Mouse (Mus musculus): Measurements from ENCODE around the gene Fndc9. TPM values are rescaled to one million over a fixed set of nuclear protein-coding genes. Genes with fewer than 3 reads are reported as not detected.

Gene Fndc9
- polyA plus RNA-seq, 1 experiment from 2014 or later = 0.43 TPM

DNA sequence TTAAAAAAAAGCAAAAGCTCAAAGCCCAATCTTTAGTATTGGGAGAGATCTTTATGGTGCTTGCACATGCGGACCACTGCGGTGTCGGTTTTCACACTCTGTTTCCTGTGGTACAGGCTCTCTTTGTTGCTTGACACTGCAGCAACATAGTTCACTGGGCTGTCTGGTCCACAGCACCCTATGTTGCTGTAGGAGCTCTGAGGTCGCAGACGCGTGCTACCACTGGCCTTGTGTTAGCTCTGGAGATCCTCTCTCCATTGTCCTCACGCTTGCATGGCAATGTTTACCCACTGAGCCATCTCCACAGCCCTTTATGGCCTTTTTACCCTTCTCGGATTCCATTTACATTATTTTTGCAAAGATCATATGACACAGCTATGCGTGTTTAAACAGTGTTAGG, 34.1 kb downstream of the Fndc9 start:
- Histone ChIP-seq H3K36me3 (replicated peaks) (peaks cover 58% of the 10 kb centered on the region), H3K4me3 (no peak overlapping the region), H3K27ac (no peak overlapping the region), H3K27me3 (ENCODE audit: poor library complexity, severe bottlenecking) (no peaks in the 10 kb centered on the region), H3K4me1 (no peaks in the 10 kb centered on the region), H3K9me3 (no peaks in the 10 kb centered on the region)
- 83% methylated on average over 9 of the region's 9 CpGs for WGBS
- DNase-seq (ENCODE audit: extremely low spot score, low spot score) = no peak

GRCm38 (mm10) chr11:46269893-46270292, 34.6 kb downstream of the Fndc9 start:
- Histone ChIP-seq H3K27me3 (ENCODE audit: poor library complexity, severe bottlenecking) (no peaks in the 10 kb centered on the region), H3K9me3 (no peaks in the 10 kb centered on the region), H3K4me3 (no peak overlapping the region), H3K4me1 (no peaks in the 10 kb centered on the region), H3K27ac (no peak overlapping the region), H3K36me3 (replicated peaks) (peaks cover 55% of the 10 kb centered on the region)
- no peak for DNase-seq (ENCODE audit: extremely low spot score, low spot score)
- WGBS = 81% methylated on average over 3 of the region's 3 CpGs

- Histone ChIP-seq H3K4me3 (no peak overlapping the region), H3K4me1 (no peaks in the 10 kb centered on the region), H3K9me3 (no peaks in the 10 kb centered on the region), H3K27ac (no peak overlapping the region), H3K27me3 (ENCODE audit: poor library complexity, severe bottlenecking) (no peaks in the 10 kb centered on the region), H3K36me3 (replicated peaks) (peaks cover 42% of the 10 kb centered on the region)
- DNase-seq (ENCODE audit: extremely low spot score, low spot score) = no peak
- WGBS = 69% methylated on average over 8 of the region's 8 CpGs
These were observed 36.8 kb downstream of the Fndc9 start for GRCm38 (mm10) chr11:46272058-46272681.

GRCm38 (mm10) chr11:46273969-46274368, 38.6 kb downstream of the Fndc9 start:
- H3K4me3 ChIP-seq = no peak overlapping the region
- H3K36me3 ChIP-seq (replicated peaks) = peaks cover 51% of the 10 kb centered on the region
- no peaks in the 10 kb centered on the region for H3K4me1 ChIP-seq
- no peaks in the 10 kb centered on the region for H3K27me3 ChIP-seq (ENCODE audit: poor library complexity, severe bottlenecking)
- DNase-seq (ENCODE audit: extremely low spot score, low spot score) = no peak
- H3K27ac ChIP-seq = no peak overlapping the region
- no peaks in the 10 kb centered on the region for H3K9me3 ChIP-seq
- WGBS = 90% methylated on average over 3 of the region's 3 CpGs

DNA sequence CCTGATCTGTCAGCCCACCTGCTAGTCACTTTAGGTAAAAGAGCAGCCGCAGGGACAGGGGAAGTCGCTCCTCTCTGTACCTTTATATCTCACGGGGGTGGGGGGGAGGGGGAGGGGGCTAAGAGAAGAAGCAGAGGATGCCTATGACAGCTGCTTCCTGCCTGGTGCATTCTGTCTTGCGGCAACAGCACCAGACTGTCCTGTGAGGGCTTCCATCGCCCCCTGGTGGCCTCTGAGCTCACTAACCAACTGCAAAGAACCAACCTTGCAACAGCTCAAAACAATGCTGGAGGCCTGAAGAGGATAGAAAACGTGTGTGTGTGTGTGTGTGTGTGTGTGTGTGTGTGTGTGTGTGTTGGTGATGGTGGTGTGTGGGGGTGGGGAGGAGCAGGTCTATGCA, 40.0 kb downstream of the Fndc9 start:
- Histone ChIP-seq H3K9me3 (no peaks in the 10 kb centered on the region), H3K27ac (no peak overlapping the region), H3K27me3 (ENCODE audit: poor library complexity, severe bottlenecking) (no peaks in the 10 kb centered on the region), H3K36me3 (replicated peaks) (peaks cover 60% of the 10 kb centered on the region), H3K4me3 (no peak overlapping the region), H3K4me1 (no peaks in the 10 kb centered on the region)
- peak; percentile 71 for DNase-seq (ENCODE audit: extremely low spot score, low spot score)
- 17% methylated on average over 6 of the region's 6 CpGs for WGBS

GRCm38 (mm10) chr11:46276168-46276567, 40.8 kb downstream of the Fndc9 start:
- Histone ChIP-seq H3K27me3 (ENCODE audit: poor library complexity, severe bottlenecking) (no peaks in the 10 kb centered on the region), H3K9me3 (no peaks in the 10 kb centered on the region), H3K4me1 (no peaks in the 10 kb centered on the region), H3K27ac (no peak overlapping the region), H3K4me3 (no peak overlapping the region), H3K36me3 (replicated peaks) (peaks cover 57% of the 10 kb centered on the region)
- DNase-seq (ENCODE audit: extremely low spot score, low spot score) = no peak
- 92% methylated on average over 8 of the region's 8 CpGs for WGBS

DNA sequence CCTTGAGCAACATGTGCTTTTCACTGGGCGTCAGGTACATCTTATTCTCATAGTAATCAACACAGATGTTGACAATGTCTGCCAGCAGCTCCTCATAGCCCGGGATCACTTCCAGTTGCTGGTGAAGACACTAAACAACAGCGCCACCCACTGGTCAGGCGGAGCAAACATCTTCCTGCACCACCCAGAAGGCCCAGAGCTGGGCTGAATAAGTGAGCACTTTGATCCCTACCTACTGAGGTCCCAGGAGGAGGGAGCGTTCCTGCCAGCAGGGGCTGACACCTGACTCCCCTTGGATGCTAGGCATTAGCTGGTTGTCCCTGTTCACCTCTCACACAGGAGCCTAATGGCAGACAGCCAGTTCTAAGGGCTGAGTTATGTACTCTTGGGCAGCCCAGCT, 41.4 kb downstream of the Fndc9 start:
- no peak overlapping the region for H3K27ac ChIP-seq
- H3K9me3 ChIP-seq = no peaks in the 10 kb centered on the region
- no peaks in the 10 kb centered on the region for H3K4me1 ChIP-seq
- peaks cover 63% of the 10 kb centered on the region for H3K36me3 ChIP-seq (replicated peaks)
- DNase-seq (ENCODE audit: extremely low spot score, low spot score) = no peak
- H3K27me3 ChIP-seq (ENCODE audit: poor library complexity, severe bottlenecking) = no peaks in the 10 kb centered on the region
- H3K4me3 ChIP-seq = no peak overlapping the region
- WGBS = 44% methylated on average over 5 of the region's 5 CpGs

DNA sequence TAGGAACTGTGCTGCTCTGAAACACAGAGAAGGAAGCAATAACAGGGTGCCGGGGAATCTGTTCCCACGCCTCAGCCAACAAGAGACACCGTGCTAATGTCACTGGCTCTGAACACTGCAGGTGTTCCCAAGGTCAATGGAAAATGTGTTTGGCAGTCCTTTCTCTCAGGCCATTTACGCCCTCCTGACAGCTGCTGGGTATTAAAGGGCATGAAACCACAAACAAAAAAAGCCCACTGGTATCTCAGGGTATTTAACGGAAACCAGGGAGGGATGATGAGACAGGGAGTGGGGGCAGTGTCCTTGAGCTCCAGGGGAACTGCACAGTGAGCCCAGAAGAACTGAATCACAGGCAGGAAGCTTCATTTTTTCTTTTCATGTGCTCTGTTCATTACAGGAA, 42.8 kb downstream of the Fndc9 start:
- WGBS = 71% methylated on average over 5 of the region's 5 CpGs
- Histone ChIP-seq H3K27ac (no peak overlapping the region), H3K9me3 (no peaks in the 10 kb centered on the region), H3K4me1 (no peaks in the 10 kb centered on the region), H3K4me3 (no peak overlapping the region), H3K27me3 (ENCODE audit: poor library complexity, severe bottlenecking) (no peaks in the 10 kb centered on the region), H3K36me3 (replicated peaks) (peaks cover 65% of the 10 kb centered on the region)
- no peak for DNase-seq (ENCODE audit: extremely low spot score, low spot score)

DNA sequence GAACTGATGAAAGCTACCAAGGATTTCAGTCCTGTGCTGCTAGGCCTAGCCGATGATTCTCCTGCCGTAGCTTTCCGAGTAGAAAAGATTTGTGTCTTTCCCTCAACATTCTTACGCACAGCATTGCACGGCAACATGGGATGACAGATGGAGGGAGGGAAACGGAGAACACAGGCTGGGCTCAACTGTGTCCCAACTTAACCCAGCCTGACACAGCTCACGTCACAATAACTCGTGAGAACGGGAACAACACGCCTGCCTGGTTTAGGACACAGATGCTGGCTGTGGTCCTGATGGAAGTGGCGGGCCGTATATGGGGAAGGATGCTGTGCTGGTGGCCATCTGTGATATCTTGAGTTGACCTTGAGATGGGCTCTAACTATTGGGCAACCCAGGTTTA, 43.4 kb downstream of the Fndc9 start:
- Histone ChIP-seq H3K27ac (no peak overlapping the region), H3K4me3 (no peak overlapping the region), H3K4me1 (no peaks in the 10 kb centered on the region), H3K27me3 (ENCODE audit: poor library complexity, severe bottlenecking) (no peaks in the 10 kb centered on the region), H3K36me3 (replicated peaks) (peaks cover 69% of the 10 kb centered on the region), H3K9me3 (no peaks in the 10 kb centered on the region)
- no peak for DNase-seq (ENCODE audit: extremely low spot score, low spot score)
- WGBS = 96% methylated on average over 12 of the region's 12 CpGs

- whole genome bisulfite sequencing = 93% methylated on average over 5 of the region's 5 CpGs
- DNase-seq (ENCODE audit: extremely low spot score, low spot score) = no peak
- H3K4me3 ChIP-seq = no peak overlapping the region
- no peaks in the 10 kb centered on the region for H3K9me3 ChIP-seq
- peaks cover 62% of the 10 kb centered on the region for H3K36me3 ChIP-seq (replicated peaks)
- no peaks in the 10 kb centered on the region for H3K27me3 ChIP-seq (ENCODE audit: poor library complexity, severe bottlenecking)
- no peak overlapping the region for H3K27ac ChIP-seq
- H3K4me1 ChIP-seq = no peaks in the 10 kb centered on the region
These were observed 47.3 kb downstream of the Fndc9 start for GRCm38 (mm10) chr11:46282612-46283011.

DNA sequence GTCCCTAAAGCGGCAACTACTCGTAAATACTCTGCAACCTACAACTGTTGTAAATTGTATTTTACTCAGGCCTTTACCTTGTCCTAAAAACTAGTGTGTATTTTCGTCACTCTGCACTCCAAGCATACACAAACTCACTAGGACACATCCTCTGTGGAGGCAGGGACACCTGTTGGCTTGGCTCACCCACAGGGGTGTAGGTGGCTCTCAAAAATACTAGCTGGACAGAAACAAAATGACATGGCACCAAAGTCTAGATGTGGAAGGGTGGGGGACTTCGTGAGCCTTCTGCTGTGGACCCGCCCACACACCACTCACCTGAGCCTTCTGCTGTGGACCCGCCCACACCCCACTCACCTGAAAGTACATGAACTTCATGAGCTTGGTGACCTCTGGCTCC, 48.5 kb downstream of the Fndc9 start:
- no peaks in the 10 kb centered on the region for H3K27me3 ChIP-seq (ENCODE audit: poor library complexity, severe bottlenecking)
- no peaks in the 10 kb centered on the region for H3K4me1 ChIP-seq
- DNase-seq (ENCODE audit: extremely low spot score, low spot score) = no peak
- peaks cover 62% of the 10 kb centered on the region for H3K36me3 ChIP-seq (replicated peaks)
- H3K9me3 ChIP-seq = no peaks in the 10 kb centered on the region
- no peak overlapping the region for H3K27ac ChIP-seq
- no peak overlapping the region for H3K4me3 ChIP-seq
- WGBS = 93% methylated on average over 6 of the region's 6 CpGs

- DNase-seq (ENCODE audit: extremely low spot score, low spot score) = no peak
- Histone ChIP-seq H3K9me3 (no peaks in the 10 kb centered on the region), H3K27ac (no peak overlapping the region), H3K4me1 (peaks cover 15% of the 10 kb centered on the region), H3K27me3 (ENCODE audit: poor library complexity, severe bottlenecking) (no peaks in the 10 kb centered on the region), H3K4me3 (no peak overlapping the region), H3K36me3 (replicated peaks) (peaks cover 63% of the 10 kb centered on the region)
- WGBS = 84% methylated on average over 6 of the region's 6 CpGs
These were observed 51.5 kb downstream of the Fndc9 start for GRCm38 (mm10) chr11:46286803-46287202.

GRCm38 (mm10) chr11:46288091-46288490, 52.8 kb downstream of the Fndc9 start:
- Histone ChIP-seq H3K27ac (no peak overlapping the region), H3K36me3 (replicated peaks) (peaks cover 51% of the 10 kb centered on the region), H3K4me1 (peaks cover 15% of the 10 kb centered on the region), H3K4me3 (no peak overlapping the region), H3K27me3 (ENCODE audit: poor library complexity, severe bottlenecking) (no peaks in the 10 kb centered on the region), H3K9me3 (no peaks in the 10 kb centered on the region)
- WGBS = 88% methylated on average over 5 of the region's 5 CpGs
- DNase-seq (ENCODE audit: extremely low spot score, low spot score) = no peak

GRCm38 (mm10) chr11:46289022-46289421, 53.7 kb downstream of the Fndc9 start:
- H3K36me3 ChIP-seq (replicated peaks) = peaks cover 42% of the 10 kb centered on the region
- no peak overlapping the region for H3K27ac ChIP-seq
- peaks cover 15% of the 10 kb centered on the region for H3K4me1 ChIP-seq
- no peaks in the 10 kb centered on the region for H3K27me3 ChIP-seq (ENCODE audit: poor library complexity, severe bottlenecking)
- WGBS = 74% methylated on average over 4 of the region's 4 CpGs
- no peak for DNase-seq (ENCODE audit: extremely low spot score, low spot score)
- H3K4me3 ChIP-seq = no peak overlapping the region
- H3K9me3 ChIP-seq = no peaks in the 10 kb centered on the region
